In genomic region chr1:128560452-128561324, GRCm38 (mm10) we compare ENCODE assay signal across 12 mouse cellular contexts. TPM values are rescaled to one million over a fixed set of nuclear protein-coding genes. Genes with fewer than 3 reads are reported as not detected.
DNase-seq lines count a peak whose midpoint lies in the region; ATAC-seq and TF ChIP-seq lines count a peak whose summit lies in the region.
"Had no signal": no experiment of that assay in that cellular context is flagged by ENCODE, and none has a peak within 500 bp of the region (broad histone marks: within the 10 kb centered on the region; RNA-seq: fewer than 3 reads in every experiment).

No protein-coding gene starts in this region.

- no peak overlapping the region for H3K27ac ChIP-seq in heart, embryonic 13.5 days (replicated peaks)
- no peak overlapping the region for H3K27ac ChIP-seq in forebrain, postnatal 0 days (ENCODE audit: low read depth, low read length)

- H3K4me3 ChIP-seq in heart, embryonic 13.5 days: no peak overlapping the region
- H3K4me3 ChIP-seq in forebrain, postnatal 0 days (ENCODE audit: low read depth, low read length): no peak overlapping the region
- H3K4me3 ChIP-seq: erythroblast, embryonic 14.5 days; myocyte had no signal

- no peak overlapping the region for H3K9ac ChIP-seq in heart, embryonic 13.5 days
- H3K9ac ChIP-seq in forebrain, postnatal 0 days: no peak overlapping the region

- H3K36me3 ChIP-seq in heart, embryonic 13.5 days: no peaks in the 10 kb centered on the region
- H3K36me3 ChIP-seq in forebrain, postnatal 0 days (ENCODE audit: insufficient read depth): no peaks in the 10 kb centered on the region

- peaks cover 19% of the 10 kb centered on the region for H3K4me1 ChIP-seq in heart, embryonic 13.5 days
- no peaks in the 10 kb centered on the region for H3K4me1 ChIP-seq in forebrain, postnatal 0 days (ENCODE audit: insufficient read depth)

- DNase-seq in heart, adult 8-10 months (ENCODE audit: low spot score): no peak
- DNase-seq in A20 (ENCODE audit: low read depth, low spot score): peak; percentile 38
- no peak for DNase-seq in forebrain, postnatal 0 days
- DNase-seq in ovary, postnatal 36 days (ENCODE audit: low spot score): no peak
- DNase-seq in kidney, postnatal 4 days: no peak
- no peak for DNase-seq in lung, postnatal 25 days (ENCODE audit: low spot score)
- DNase-seq: kidney, postnatal 25 days; lung, postnatal 10 days had no signal

- TF ChIP-seq CTCF in forebrain, postnatal 0 days (IDR thresholded peaks at IDR 0.05; ENCODE audit: low read depth): no peak

- H3K4me2 ChIP-seq in heart, embryonic 13.5 days: peak overlapping the region; percentile 42
- H3K4me2 ChIP-seq in forebrain, postnatal 0 days (ENCODE audit: low read depth): no peak overlapping the region

- H3K27me3 ChIP-seq in heart, embryonic 13.5 days (replicated peaks): peaks cover 18% of the 10 kb centered on the region
- H3K27me3 ChIP-seq in forebrain, postnatal 0 days (ENCODE audit: insufficient read depth, low read length): no peaks in the 10 kb centered on the region

- no peak; the same call in 1 of the 2 replicates for ATAC-seq in heart, embryonic 13.5 days (ENCODE audit: extremely low read depth, insufficient number of reproducible peaks, low FRiP score, low TSS enrichment)
- ATAC-seq in forebrain, postnatal 0 days: peak; percentile 5; the same call in 1 of the 2 replicates
- ATAC-seq in neutrophil, adult 5-6 weeks (ENCODE audit: extremely low read depth, insufficient number of reproducible peaks, low FRiP score, poor library complexity, severe bottlenecking): peak; percentile 65; the same call in 1 of the 2 replicates

- no peaks in the 10 kb centered on the region for H3K9me3 ChIP-seq in heart, embryonic 13.5 days
- H3K9me3 ChIP-seq in forebrain, postnatal 0 days (ENCODE audit: low read length): no peaks in the 10 kb centered on the region

- WGBS in heart, embryonic 13.5 days: 25% methylated on average over 14 of the region's 14 CpGs
- 60% methylated on average over 14 of the region's 14 CpGs for WGBS in forebrain, postnatal 0 days

RNA-seq across cellular contexts. Expression of gene Cxcr4, which starts 31.4 kb away (rescaled TPM):
- 1.3 and 1.6 TPM in 2 replicates for polyA plus RNA-seq in heart, embryonic 13.5 days (2015; fragmentation: Nextera tagmentation; extraction: Ambion mirVana)
- 1 to 10 TPM; 5.0 to 8.6 (median 6.9) TPM for total RNA-seq in heart, adult 8-10 months (2022)
- total RNA-seq in forebrain, postnatal 0 days (2014; rRNA removed): 41.3 and 44.9 TPM in 2 replicates
- polyA plus RNA-seq in forebrain, postnatal 0 days (2015; fragmentation: Nextera tagmentation; extraction: Ambion mirVana): 4.9 and 5.8 TPM in 2 replicates
- total RNA-seq in neutrophil, adult 5-6 weeks (2017): 920 and 1,038 TPM in 2 replicates
- polyA plus RNA-seq: erythroblast, embryonic 14.5 days had no signal

Comparison
In these comparisons a context has a peak if more than half of its experiments do, and no peak if none do; other contexts are left out.
1. RNA of gene Cxcr4, which starts 31.4 kb away (total RNA-seq): 920 to 1,038 TPM in neutrophil, adult 5-6 weeks; 41.3 to 44.9 TPM in forebrain, postnatal 0 days and 5.0 to 8.6 TPM in heart, adult 8-10 months; every median in the first group is over 10 times any median in the second.